10 mouse cellular contexts compared by ENCODE assay signal in the genomic region with DNA sequence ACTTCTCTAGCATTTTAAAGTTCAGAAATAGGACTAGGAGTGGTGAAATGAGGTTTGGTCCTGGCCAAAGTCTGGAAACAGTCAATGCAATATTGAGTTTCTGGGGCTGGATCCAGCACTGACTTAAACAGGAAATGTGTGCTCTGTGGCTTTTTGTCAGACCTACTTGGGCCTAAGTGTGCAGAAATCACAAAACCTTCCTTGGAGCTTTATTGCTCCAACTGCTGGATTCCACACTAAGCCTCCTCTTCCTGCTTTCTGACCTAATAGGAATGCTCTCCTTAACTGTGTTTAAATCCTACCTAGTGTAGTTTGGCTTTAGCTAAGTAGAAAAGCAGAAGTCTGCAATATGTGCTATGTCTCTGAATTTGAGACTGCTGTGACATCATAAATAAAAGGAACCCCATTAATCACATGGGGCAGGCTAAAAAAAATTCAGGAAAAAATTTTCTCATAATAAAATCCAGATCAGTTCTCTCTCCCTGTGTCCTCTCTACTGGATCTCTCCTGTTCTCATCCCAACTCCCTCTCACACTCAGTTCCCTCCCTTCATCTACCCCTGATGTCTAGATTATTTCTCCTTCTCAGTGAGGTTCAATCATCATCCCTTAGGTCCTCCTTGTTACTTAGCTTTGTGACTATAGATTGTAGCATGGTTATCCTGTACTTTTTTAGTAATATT.
DNase-seq lines count a peak whose midpoint lies in the region; ATAC-seq and TF ChIP-seq lines count a peak whose summit lies in the region.
"Had no signal": no experiment of that assay in that cellular context is flagged by ENCODE, and none has a peak within 500 bp of the region (broad histone marks: within the 10 kb centered on the region; RNA-seq: fewer than 3 reads in every experiment).

No protein-coding gene starts in this region.

- no peak overlapping the region for H3K27ac ChIP-seq in heart, embryonic 10.5 days
- peak overlapping the region; percentile 52; the same call in 1 of the 2 replicates for H3K27ac ChIP-seq in limb, embryonic 11.5 days (replicated peaks; ENCODE audit: low read depth, low read length)
- H3K27ac ChIP-seq: hindbrain, embryonic 15.5 days had no signal

- H3K79me3 ChIP-seq in C2C12 (ENCODE audit: low read depth): no peaks in the 10 kb centered on the region

- no peak overlapping the region for H3K9ac ChIP-seq in limb, embryonic 11.5 days (ENCODE audit: low read length)
- H3K9ac ChIP-seq: hindbrain, embryonic 15.5 days had no signal

- no peaks in the 10 kb centered on the region for H3K27me3 ChIP-seq in heart, embryonic 10.5 days (ENCODE audit: insufficient read depth, poor library complexity, severe bottlenecking)
- no peaks in the 10 kb centered on the region for H3K27me3 ChIP-seq in C2C12 (ENCODE audit: control insufficient read depth, insufficient read depth, insufficient read length)
- no peaks in the 10 kb centered on the region for H3K27me3 ChIP-seq in limb, embryonic 11.5 days (ENCODE audit: control insufficient read depth, insufficient read depth, low read length)
- H3K27me3 ChIP-seq: hindbrain, embryonic 15.5 days had no signal

- no peak overlapping the region for H3K4me2 ChIP-seq in limb, embryonic 11.5 days (ENCODE audit: low read depth, severe bottlenecking)
- H3K4me2 ChIP-seq: hindbrain, embryonic 15.5 days had no signal

- no peak for TF ChIP-seq CTCF in C2C12 (IDR thresholded peaks at IDR 0.05; ENCODE audit: control insufficient read depth, insufficient read depth, insufficient read length)

- no peaks in the 10 kb centered on the region for H3K9me3 ChIP-seq in heart, embryonic 10.5 days
- no peaks in the 10 kb centered on the region for H3K9me3 ChIP-seq in limb, embryonic 11.5 days (ENCODE audit: control insufficient read depth, low read length)
- H3K9me3 ChIP-seq: hindbrain, embryonic 15.5 days had no signal

- intact Hi-C loops in left cerebral cortex, postnatal 4 days (cut with DNase I): no loop called here

- peak; percentile 88 for DNase-seq in heart, adult 11 months
- no peak for DNase-seq in heart, embryonic 10.5 days (ENCODE audit: low spot score)
- DNase-seq in gastrocnemius, postnatal 25 days: peak; percentile 24
- DNase-seq in limb, embryonic 11.5 days (ENCODE audit: low spot score): peak; percentile 34
- no peak for DNase-seq in left cerebral cortex, postnatal 4 days
- no peak for DNase-seq in adrenal gland, adult 8-10 months
- DNase-seq in spleen, postnatal 4 days (ENCODE audit: low spot score in 2 of 2): no peak
- DNase-seq: layer of hippocampus, adult 9-11 months had no signal

- no peak overlapping the region for H3ac ChIP-seq in C2C12 (ENCODE audit: control insufficient read depth, insufficient read length, low read depth)

- H3K79me2 ChIP-seq in C2C12 (ENCODE audit: control insufficient read depth, insufficient read depth): no peaks in the 10 kb centered on the region

- no peak overlapping the region for H3K4me3 ChIP-seq in heart, embryonic 10.5 days
- H3K4me3 ChIP-seq in C2C12 (ENCODE audit: insufficient read depth, poor library complexity, severe bottlenecking): no peak overlapping the region
- no peak overlapping the region for H3K4me3 ChIP-seq in limb, embryonic 11.5 days (ENCODE audit: low read depth, low read length)
- H3K4me3 ChIP-seq: hindbrain, embryonic 15.5 days had no signal

- H3K4me1 ChIP-seq in heart, embryonic 10.5 days: no peaks in the 10 kb centered on the region
- H3K4me1 ChIP-seq in limb, embryonic 11.5 days (ENCODE audit: control insufficient read depth, insufficient read depth, low read length): no peaks in the 10 kb centered on the region
- H3K4me1 ChIP-seq: hindbrain, embryonic 15.5 days had no signal

- H3K36me3 ChIP-seq in heart, embryonic 10.5 days: no peaks in the 10 kb centered on the region
- no peaks in the 10 kb centered on the region for H3K36me3 ChIP-seq in C2C12 (ENCODE audit: control insufficient read depth, insufficient read depth)
- no peaks in the 10 kb centered on the region for H3K36me3 ChIP-seq in limb, embryonic 11.5 days (ENCODE audit: control insufficient read depth, insufficient read depth, low read length)
- H3K36me3 ChIP-seq: hindbrain, embryonic 15.5 days had no signal

- ATAC-seq in limb, embryonic 11.5 days (ENCODE audit: insufficient number of reproducible peaks, low FRiP score, low TSS enrichment, low read depth): peak; percentile 92

TF ChIP-seq in C2C12, 6 proteins besides CTCF, POLR2A, EP300 and RAD21:
- TF ChIP-seq FOSL1 (IDR thresholded peaks at IDR 0.05; ENCODE audit: insufficient read depth, low read length, poor library complexity, severe bottlenecking) (no peak), MAX (IDR thresholded peaks at IDR 0.05) (peak; percentile 34), CEBPB (IDR thresholded peaks at IDR 0.05; ENCODE audit: low read depth) (no peak), MYOG (IDR thresholded peaks at IDR 0.05; ENCODE audit: control insufficient read depth, extremely low read depth, insufficient read length) (no peak), USF1 (IDR thresholded peaks at IDR 0.05; ENCODE audit: low read depth) (no peak), MYOD1 (IDR thresholded peaks at IDR 0.05; ENCODE audit: control insufficient read depth, insufficient read length, low read depth) (peak; percentile 44)

Comparison
In these comparisons a context has a peak if more than half of its experiments do, and no peak if none do; other contexts are left out.
1. DNase-seq: peak in heart, adult 11 months (single experiment), gastrocnemius, postnatal 25 days (single experiment) and limb, embryonic 11.5 days (single experiment); none in heart, embryonic 10.5 days (single experiment), left cerebral cortex, postnatal 4 days (single experiment), adrenal gland, adult 8-10 months (single experiment) and spleen, postnatal 4 days (0 of 2).